Mouse (Mus musculus) liver, embryonic 14.5 days (tissue): ENCODE data around the gene Ly6g5c. TPM values are rescaled to one million over a fixed set of nuclear protein-coding genes. Genes with fewer than 3 reads are reported as not detected.

Experiments
- ATAC-seq: fragments of 200-750 bp; cut with Nextera tagmentation; 2 replicates; pipeline ENCODE4 v1.8.0; 2017; ENCODE audit warnings: moderate number of reproducible peaks, mild to moderate bottlenecking, moderate library complexity; ENCODE audit not compliant: insufficient read depth
- DNase-seq, 3 experiments: peaks; one replicate each; pipeline ENCODE4 v3.0.0-alpha.2; 2012 to 2013; ENCODE audit warnings: low read depth in 3 of 3, low spot score in 3 of 3
- H3K27ac ChIP-seq: fragments of 300-500 bp; sonication (generic); 2 replicates; pipeline ENCODE4 v1.5.1; 2014; ENCODE audit warnings: moderate library complexity, mild to moderate bottlenecking, control low read depth, inconsistent platforms
- H3K27me3 ChIP-seq: fragments of 300-500 bp; sonication (generic); 2 replicates; pipeline ENCODE4 v1.6.1; 2014; ENCODE audit warnings: mild to moderate bottlenecking, low read length, moderate library complexity; ENCODE audit not compliant: control insufficient read depth, insufficient read depth
- H3K36me3 ChIP-seq: fragments of 300-500 bp; sonication (generic); replicated peaks from 2 replicates; pipeline ENCODE4 v1.6.1; 2014; ENCODE audit warnings: low read depth; ENCODE audit not compliant: control insufficient read depth, insufficient read depth
- H3K4me1 ChIP-seq, 2 experiments: fragments of 200-500 bp in 1 of 2; fragments of 300-500 bp in 1 of 2; sonication (generic) in 1 of 2; replicated peaks; 2 replicates each; pipeline ENCODE4 v1.6.1; 2012 to 2014; ENCODE audit warnings: antibody characterized with exemption in 1 of 2, inconsistent platforms in 1 of 2, low read length in 1 of 2; ENCODE audit not compliant: control insufficient read depth in 2 of 2, insufficient read depth in 2 of 2
- H3K4me2 ChIP-seq: fragments of 300-500 bp; sonication (generic); 2 replicates; pipeline ENCODE4 v1.6.1; 2014; ENCODE audit warnings: low read depth, mild to moderate bottlenecking, control low read depth, moderate library complexity
- H3K4me3 ChIP-seq, 2 experiments: fragments of 200-500 bp in 1 of 2; fragments of 300-500 bp in 1 of 2; sonication (generic) in 1 of 2; 2 replicates each; pipeline ENCODE4 v1.5.1; 2012 to 2014; ENCODE audit warnings: low read depth in 2 of 2, low read length in 2 of 2, mild to moderate bottlenecking in 2 of 2, control low read depth in 1 of 2, inconsistent platforms in 1 of 2, moderate library complexity in 1 of 2; ENCODE audit not compliant: insufficient read depth in 1 of 2
- H3K9ac ChIP-seq: fragments of 300-500 bp; sonication (generic); replicated peaks from 2 replicates; pipeline ENCODE4 v1.6.1; 2014; ENCODE audit warnings: mild to moderate bottlenecking, control low read depth, moderate library complexity
- H3K9me3 ChIP-seq: fragments of 300-500 bp; sonication (generic); 2 replicates; pipeline ENCODE4 v1.6.1; 2016; ENCODE audit warnings: low read length, mixed read lengths; ENCODE audit not compliant: control insufficient read depth
- CTCF ChIP-seq: IDR thresholded peaks from 2 replicates; pipeline ENCODE4 v1.5.1; 2016; ENCODE audit warnings: antibody characterized with exemption, low read depth, control low read depth
- EP300 ChIP-seq: IDR thresholded peaks from 2 replicates; pipeline ENCODE4 v1.6.1; 2016; ENCODE audit warnings: antibody characterized with exemption, low read depth
- WGBS: fragments of 180-500 bp; shearing (Covaris S2); extraction: QIAGEN DNeasy Blood & Tissue Kit; methylation state at CpG from one replicate; pipeline ENCODE4 v1.1.7; 2014; ENCODE audit not compliant: insufficient replicate concordance; 5-methylcytosine and 5-hydroxymethylcytosine counted together
- polyA plus RNA-seq, 2 experiments: library from polyadenylated mRNA; depleted of rRNA in 1 of 2; stranded (reverse) in 1 of 2; unstranded in 1 of 2; fragments of >200 nt; fragmentation: Nextera tagmentation in 1 of 2; extraction: Ambion mirVana in 1 of 2; gene quantifications; 2 replicates each; pipeline versions ENCODE4 v1.2.1 to v1.2.3; 2012 to 2014

Gene Ly6g5c
- polyA plus RNA-seq, 2 experiments = not detected

- no peaks in the 10 kb centered on the region for H3K27me3 ChIP-seq
- H3K27ac ChIP-seq = no peak overlapping the region
- H3K4me3 ChIP-seq = no peak overlapping the region
- 87% methylated on average over 8 of the region's 8 CpGs for WGBS
- peaks cover 99% of the 10 kb centered on the region for H3K36me3 ChIP-seq
- H3K4me1 ChIP-seq = peaks cover 0 to 3% of the 10 kb centered on the region in 2 experiments; a peak in 1 of 4 replicates
- H3K9me3 ChIP-seq = no peaks in the 10 kb centered on the region
- ATAC-seq = no peak
- H3K4me2 ChIP-seq = no peak overlapping the region
- DNase-seq = no peak
- H3K9ac ChIP-seq = no peak overlapping the region
- TF ChIP-seq CTCF = no peak
- no peak for TF ChIP-seq EP300
Measured at GRCm38 (mm10) chr17:35157254-35157653, 49.2 kb downstream of the Ly6g5c start.

- no peak overlapping the region for H3K4me2 ChIP-seq
- no peak overlapping the region for H3K4me3 ChIP-seq
- WGBS = 91% methylated on average over 8 of the region's 8 CpGs
- DNase-seq = no peak
- H3K36me3 ChIP-seq = peaks cover 96% of the 10 kb centered on the region
- H3K27ac ChIP-seq = no peak overlapping the region
- H3K9me3 ChIP-seq = no peaks in the 10 kb centered on the region
- no peaks in the 10 kb centered on the region for H3K27me3 ChIP-seq
- no peak overlapping the region for H3K9ac ChIP-seq
- peaks cover 0 to 7% of the 10 kb centered on the region in 2 experiments; a peak in 3 of 4 replicates for H3K4me1 ChIP-seq
- no peak for TF ChIP-seq CTCF
- no peak for TF ChIP-seq EP300
- no peak for ATAC-seq
Measured at GRCm38 (mm10) chr17:35157661-35158175, 49.6 kb downstream of the Ly6g5c start.

GRCm38 (mm10) chr17:35158850-35159593 is 50.9 kb downstream of the Ly6g5c start:
- Histone ChIP-seq H3K27me3 (no peaks in the 10 kb centered on the region), H3K9me3 (no peaks in the 10 kb centered on the region), H3K36me3 (peaks cover 83% of the 10 kb centered on the region), H3K27ac (no peak overlapping the region), H3K9ac (no peak overlapping the region), H3K4me1 (peaks cover 0 to 11% of the 10 kb centered on the region in 2 experiments; a peak in 3 of 4 replicates), H3K4me2 (no peak overlapping the region), H3K4me3 (no peak overlapping the region)
- no peak for DNase-seq
- 87% methylated on average over 16 of the region's 16 CpGs for WGBS
- TF ChIP-seq EP300 (no peak), CTCF (no peak)
- ATAC-seq = no peak

- no peak overlapping the region for H3K4me3 ChIP-seq
- no peaks in the 10 kb centered on the region for H3K9me3 ChIP-seq
- peaks cover 0 to 11% of the 10 kb centered on the region in 2 experiments; a peak in 3 of 4 replicates for H3K4me1 ChIP-seq
- no peak overlapping the region for H3K9ac ChIP-seq
- WGBS = 86% methylated on average over 7 of the region's 7 CpGs
- no peaks in the 10 kb centered on the region for H3K27me3 ChIP-seq
- no peak overlapping the region for H3K27ac ChIP-seq
- DNase-seq = no peak
- no peak for ATAC-seq
- H3K4me2 ChIP-seq = no peak overlapping the region
- H3K36me3 ChIP-seq = peaks cover 76% of the 10 kb centered on the region
- TF ChIP-seq EP300 (no peak), CTCF (no peak)
Measured at GRCm38 (mm10) chr17:35159638-35160037, 51.6 kb downstream of the Ly6g5c start.

- Histone ChIP-seq H3K27ac (no peak overlapping the region), H3K36me3 (peaks cover 59% of the 10 kb centered on the region), H3K27me3 (no peaks in the 10 kb centered on the region), H3K4me1 (peaks cover 4 to 20% of the 10 kb centered on the region in 2 experiments), H3K9ac (no peak overlapping the region), H3K4me2 (no peak overlapping the region), H3K4me3 (no peak overlapping the region), H3K9me3 (no peaks in the 10 kb centered on the region)
- ATAC-seq = no peak
- no peak for DNase-seq
- TF ChIP-seq CTCF (no peak), EP300 (no peak)
- WGBS = 88% methylated on average over 11 of the region's 11 CpGs
Measured at GRCm38 (mm10) chr17:35161421-35161820, 53.3 kb downstream of the Ly6g5c start.

Other genes with a start within 250 kb of the Ly6g5c start
Only the 30 nearest of the 43 such genes appear.
- 0.02 TPM in 1 of 2 replicates, not detected in the other for gene Hspa1l, start 135.6 kb upstream of the Ly6g5c start, polyA plus RNA-seq (2012; rRNA removed)
- gene Hspa1l, start 135.6 kb upstream of the Ly6g5c start, polyA plus RNA-seq (2014; fragmentation: Nextera tagmentation; extraction: Ambion mirVana) = 0.19 and 0.25 TPM in 2 replicates
- 81.5 and 121 TPM in 2 replicates for gene Lsm2, start 126.4 kb upstream of the Ly6g5c start, polyA plus RNA-seq (2012; rRNA removed)
- gene Lsm2, start 126.4 kb upstream of the Ly6g5c start, polyA plus RNA-seq (2014; fragmentation: Nextera tagmentation; extraction: Ambion mirVana) = 122 and 132 TPM in 2 replicates
- 58.2 and 67.6 TPM in 2 replicates for gene Vars, start 107.3 kb upstream of the Ly6g5c start, polyA plus RNA-seq (2012; rRNA removed)
- gene Vars, start 107.3 kb upstream of the Ly6g5c start, polyA plus RNA-seq (2014; fragmentation: Nextera tagmentation; extraction: Ambion mirVana) = 61.7 and 77.3 TPM in 2 replicates
- gene Vwa7, start 91.7 kb upstream of the Ly6g5c start, polyA plus RNA-seq (2012; rRNA removed) = 0.12 and 0.18 TPM in 2 replicates
- gene Vwa7, start 91.7 kb upstream of the Ly6g5c start, polyA plus RNA-seq (2014; fragmentation: Nextera tagmentation; extraction: Ambion mirVana) = 0.09 TPM in 1 of 2 replicates, not detected in the other
- gene Sapcd1, start 80.3 kb upstream of the Ly6g5c start, polyA plus RNA-seq (2012; rRNA removed) = 2.3 and 2.7 TPM in 2 replicates
- gene Sapcd1, start 80.3 kb upstream of the Ly6g5c start, polyA plus RNA-seq (2014; fragmentation: Nextera tagmentation; extraction: Ambion mirVana) = 2.5 and 2.7 TPM in 2 replicates
- gene Msh5, start 61.5 kb upstream of the Ly6g5c start, polyA plus RNA-seq (2012; rRNA removed) = 3.3 and 4.3 TPM in 2 replicates
- 2.3 and 2.9 TPM in 2 replicates for gene Msh5, start 61.5 kb upstream of the Ly6g5c start, polyA plus RNA-seq (2014; fragmentation: Nextera tagmentation; extraction: Ambion mirVana)
- 76.4 and 78.0 TPM in 2 replicates for gene Clic1, start 58.3 kb upstream of the Ly6g5c start, polyA plus RNA-seq (2012; rRNA removed)
- gene Clic1, start 58.3 kb upstream of the Ly6g5c start, polyA plus RNA-seq (2014; fragmentation: Nextera tagmentation; extraction: Ambion mirVana) = 38.1 and 39.9 TPM in 2 replicates
- gene Ddah2, start 49.2 kb upstream of the Ly6g5c start, polyA plus RNA-seq (2012; rRNA removed) = 12.0 and 12.3 TPM in 2 replicates
- 16.1 and 17.3 TPM in 2 replicates for gene Ddah2, start 49.2 kb upstream of the Ly6g5c start, polyA plus RNA-seq (2014; fragmentation: Nextera tagmentation; extraction: Ambion mirVana)
- gene Ly6g6c, start 42.9 kb upstream of the Ly6g5c start, polyA plus RNA-seq (2012; rRNA removed) = 0.26 and 0.48 TPM in 2 replicates
- gene Ly6g6c, start 42.9 kb upstream of the Ly6g5c start, polyA plus RNA-seq (2014; fragmentation: Nextera tagmentation; extraction: Ambion mirVana) = 0.24 and 0.37 TPM in 2 replicates
- 2.3 and 2.6 TPM in 2 replicates for gene Mpig6b, start 42.1 kb upstream of the Ly6g5c start, polyA plus RNA-seq (2012; rRNA removed)
- 4.0 and 6.6 TPM in 2 replicates for gene Mpig6b, start 42.1 kb upstream of the Ly6g5c start, polyA plus RNA-seq (2014; fragmentation: Nextera tagmentation; extraction: Ambion mirVana)
- 0.08 and 0.32 TPM in 2 replicates for gene Ly6g6e, start 31.4 kb upstream of the Ly6g5c start, polyA plus RNA-seq (2012; rRNA removed)
- not detected in 2 replicates for gene Ly6g6e, start 31.4 kb upstream of the Ly6g5c start, polyA plus RNA-seq (2014; fragmentation: Nextera tagmentation; extraction: Ambion mirVana)
- gene Ly6g6d, start 30.2 kb upstream of the Ly6g5c start, polyA plus RNA-seq (2012; rRNA removed) = 0.95 and 1.2 TPM in 2 replicates
- gene Ly6g6d, start 30.2 kb upstream of the Ly6g5c start, polyA plus RNA-seq (2014; fragmentation: Nextera tagmentation; extraction: Ambion mirVana) = 0.28 and 0.77 TPM in 2 replicates
- gene Ly6g6f, start 22.7 kb upstream of the Ly6g5c start, polyA plus RNA-seq (2012; rRNA removed) = 4.1 and 5.1 TPM in 2 replicates
- gene Ly6g6f, start 22.7 kb upstream of the Ly6g5c start, polyA plus RNA-seq (2014; fragmentation: Nextera tagmentation; extraction: Ambion mirVana) = 5.0 and 6.3 TPM in 2 replicates
- gene Abhd16a, start 19.0 kb upstream of the Ly6g5c start, polyA plus RNA-seq (2012; rRNA removed) = 29.1 and 30.0 TPM in 2 replicates
- 42.3 and 44.3 TPM in 2 replicates for gene Abhd16a, start 19.0 kb upstream of the Ly6g5c start, polyA plus RNA-seq (2014; fragmentation: Nextera tagmentation; extraction: Ambion mirVana)
- gene Ly6g5b, start 7.1 kb downstream of the Ly6g5c start, polyA plus RNA-seq (2012; rRNA removed) = 0.57 and 0.70 TPM in 2 replicates
- gene Ly6g5b, start 7.1 kb downstream of the Ly6g5c start, polyA plus RNA-seq (2014; fragmentation: Nextera tagmentation; extraction: Ambion mirVana) = 0.27 TPM in 1 of 2 replicates, not detected in the other
- gene Gpank1, start 13.2 kb downstream of the Ly6g5c start, polyA plus RNA-seq (2012; rRNA removed) = 8.9 and 10.0 TPM in 2 replicates
- gene Gpank1, start 13.2 kb downstream of the Ly6g5c start, polyA plus RNA-seq (2014; fragmentation: Nextera tagmentation; extraction: Ambion mirVana) = 12.2 and 12.7 TPM in 2 replicates
- 79.2 and 106 TPM in 2 replicates for gene Csnk2b, start 13.8 kb downstream of the Ly6g5c start, polyA plus RNA-seq (2012; rRNA removed)
- 127 and 142 TPM in 2 replicates for gene Csnk2b, start 13.8 kb downstream of the Ly6g5c start, polyA plus RNA-seq (2014; fragmentation: Nextera tagmentation; extraction: Ambion mirVana)
- 0.75 and 1.5 TPM in 2 replicates for gene D17H6S53E, start 18.1 kb downstream of the Ly6g5c start, polyA plus RNA-seq (2012; rRNA removed)
- 1.3 and 1.5 TPM in 2 replicates for gene D17H6S53E, start 18.1 kb downstream of the Ly6g5c start, polyA plus RNA-seq (2014; fragmentation: Nextera tagmentation; extraction: Ambion mirVana)
- 285 and 317 TPM in 2 replicates for gene Apom, start 23.8 kb downstream of the Ly6g5c start, polyA plus RNA-seq (2012; rRNA removed)
- gene Apom, start 23.8 kb downstream of the Ly6g5c start, polyA plus RNA-seq (2014; fragmentation: Nextera tagmentation; extraction: Ambion mirVana) = 750 and 763 TPM in 2 replicates
- 45.7 and 48.1 TPM in 2 replicates for gene Bag6, start 26.9 kb downstream of the Ly6g5c start, polyA plus RNA-seq (2012; rRNA removed)
- 22.9 and 30.5 TPM in 2 replicates for gene Bag6, start 26.9 kb downstream of the Ly6g5c start, polyA plus RNA-seq (2014; fragmentation: Nextera tagmentation; extraction: Ambion mirVana)
- 61.4 and 67.5 TPM in 2 replicates for gene Prrc2a, start 56.6 kb downstream of the Ly6g5c start, polyA plus RNA-seq (2012; rRNA removed)
- gene Prrc2a, start 56.6 kb downstream of the Ly6g5c start, polyA plus RNA-seq (2014; fragmentation: Nextera tagmentation; extraction: Ambion mirVana) = 33.4 and 46.0 TPM in 2 replicates
- gene Aif1, start 67.8 kb downstream of the Ly6g5c start, polyA plus RNA-seq (2012; rRNA removed) = 3.1 and 8.1 TPM in 2 replicates
- 18.6 and 20.7 TPM in 2 replicates for gene Aif1, start 67.8 kb downstream of the Ly6g5c start, polyA plus RNA-seq (2014; fragmentation: Nextera tagmentation; extraction: Ambion mirVana)
- 25.6 and 37.4 TPM in 2 replicates for gene Lst1, start 80.2 kb downstream of the Ly6g5c start, polyA plus RNA-seq (2012; rRNA removed)
- 32.8 and 37.7 TPM in 2 replicates for gene Lst1, start 80.2 kb downstream of the Ly6g5c start, polyA plus RNA-seq (2014; fragmentation: Nextera tagmentation; extraction: Ambion mirVana)
- gene Ltb, start 86.2 kb downstream of the Ly6g5c start, polyA plus RNA-seq (2012; rRNA removed) = 0.47 and 0.70 TPM in 2 replicates
- gene Ltb, start 86.2 kb downstream of the Ly6g5c start, polyA plus RNA-seq (2014; fragmentation: Nextera tagmentation; extraction: Ambion mirVana) = 0.28 and 0.64 TPM in 2 replicates
- 0.42 and 0.73 TPM in 2 replicates for gene Tnf, start 93.7 kb downstream of the Ly6g5c start, polyA plus RNA-seq (2012; rRNA removed)
- 0.15 and 0.43 TPM in 2 replicates for gene Tnf, start 93.7 kb downstream of the Ly6g5c start, polyA plus RNA-seq (2014; fragmentation: Nextera tagmentation; extraction: Ambion mirVana)
- gene Lta, start 97.1 kb downstream of the Ly6g5c start, polyA plus RNA-seq (2012; rRNA removed) = 0.04 and 0.07 TPM in 2 replicates
- not detected in 2 replicates for gene Lta, start 97.1 kb downstream of the Ly6g5c start, polyA plus RNA-seq (2014; fragmentation: Nextera tagmentation; extraction: Ambion mirVana)
- 0.19 and 0.21 TPM in 2 replicates for gene Gm16181, start 112.6 kb downstream of the Ly6g5c start, polyA plus RNA-seq (2012; rRNA removed)
- gene Gm16181, start 112.6 kb downstream of the Ly6g5c start, polyA plus RNA-seq (2014; fragmentation: Nextera tagmentation; extraction: Ambion mirVana) = not detected in 2 replicates
- 1.8 and 1.9 TPM in 2 replicates for gene Atp6v1g2, start 125.4 kb downstream of the Ly6g5c start, polyA plus RNA-seq (2012; rRNA removed)
- gene Atp6v1g2, start 125.4 kb downstream of the Ly6g5c start, polyA plus RNA-seq (2014; fragmentation: Nextera tagmentation; extraction: Ambion mirVana) = 0.76 and 0.97 TPM in 2 replicates
- 3.6 and 4.2 TPM in 2 replicates for gene Nfkbil1, start 127.5 kb downstream of the Ly6g5c start, polyA plus RNA-seq (2012; rRNA removed)
- 1.1 and 1.3 TPM in 2 replicates for gene Nfkbil1, start 127.5 kb downstream of the Ly6g5c start, polyA plus RNA-seq (2014; fragmentation: Nextera tagmentation; extraction: Ambion mirVana)
- gene Ddx39b, start 133.5 kb downstream of the Ly6g5c start, polyA plus RNA-seq (2012; rRNA removed) = 161 and 199 TPM in 2 replicates
- 127 and 143 TPM in 2 replicates for gene Ddx39b, start 133.5 kb downstream of the Ly6g5c start, polyA plus RNA-seq (2014; fragmentation: Nextera tagmentation; extraction: Ambion mirVana)